Mouse (Mus musculus): ENCODE results near the gene Lgsn.

Lgsn gene

DNA sequence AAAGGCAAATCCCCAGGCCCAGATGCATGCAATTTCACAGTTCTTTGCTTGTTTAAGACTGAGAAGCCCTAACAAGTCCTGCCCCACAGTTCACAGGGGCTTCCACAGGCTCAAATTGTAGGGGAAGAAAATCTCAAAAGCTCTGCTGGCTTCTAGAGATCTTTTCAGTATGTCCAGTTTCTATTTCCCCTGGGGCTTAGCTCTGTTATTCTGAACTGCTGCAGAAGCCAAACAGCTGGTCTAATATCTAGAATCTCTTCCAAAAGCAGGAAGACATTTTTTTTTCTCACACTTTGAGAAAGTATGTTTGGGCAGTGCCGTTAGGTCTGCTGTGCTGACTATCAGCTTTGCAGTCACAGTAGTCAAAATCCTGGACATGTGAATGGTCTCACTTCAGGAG, 38.6 kb downstream of the Lgsn start:
- no peak for DNase-seq (ENCODE audit: low spot score in 2 of 2)

DNA sequence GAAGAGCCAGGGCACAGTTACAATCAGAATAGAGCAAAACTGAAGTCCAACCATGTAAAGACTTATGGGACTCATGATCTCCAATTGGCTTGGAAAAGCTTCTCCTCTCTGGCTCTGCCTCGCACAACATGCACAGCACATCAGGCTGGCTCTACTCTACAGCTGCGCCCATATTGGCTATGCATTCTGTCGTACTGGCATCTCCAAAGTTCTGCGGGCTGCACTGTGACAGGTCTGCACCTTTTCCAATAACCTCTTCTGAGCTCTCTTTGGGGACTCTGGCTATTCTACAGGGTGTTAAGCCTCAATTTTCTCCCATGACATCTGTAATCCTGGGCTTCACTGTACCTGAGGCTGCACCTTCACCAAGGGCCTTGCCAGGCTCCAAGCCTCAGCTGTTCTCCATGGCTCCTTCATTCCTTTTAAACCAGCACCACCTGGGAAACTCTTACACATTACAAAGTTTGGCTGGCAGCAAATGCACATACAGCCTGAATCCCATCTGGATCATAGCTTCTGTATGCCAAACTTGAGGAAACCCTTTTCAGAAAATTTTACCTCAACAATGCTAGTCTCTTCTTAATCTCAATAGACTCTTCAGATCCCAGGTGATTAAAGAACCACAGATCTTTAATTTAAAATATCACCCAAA, 44.5 kb downstream of the Lgsn start:
- no peak for DNase-seq (ENCODE audit: low spot score in 2 of 2)

- DNase-seq (ENCODE audit: low spot score in 2 of 2), result no peak
Observed at GRCm38 (mm10) chr1:31222564-31222963, 46.4 kb downstream of the Lgsn start, which contains the start of the genes 4931428L18Rik and Pih1d3. Gene 4931428L18Rik (minus strand): TSS chr1:31222684. Gene Pih1d3 (plus strand): TSS chr1:31222838.

GRCm38 (mm10) chr1:31233319-31234036, 57.3 kb downstream of the Lgsn start:
- DNase-seq (ENCODE audit: low spot score in 2 of 2), result no peak

Measured in urinary bladder, postnatal 36 days (tissue).